Mouse (Mus musculus): ENCODE measurements around the gene Slc47a1. TPM values are rescaled to one million over a fixed set of nuclear protein-coding genes. Genes with fewer than 3 reads are reported as not detected.
A peak's percentile ranks its signal among the peaks of the same experiment; 100 is the strongest.
"Not testable (repeated sequence)": the region's sequence is repeated elsewhere in the genome, so short reads cannot be mapped to it uniquely, and the experiment has no call there.

Gene Slc47a1
- polyA plus RNA-seq, 1 experiment from 2014 or later = 26.8 TPM

DNA sequence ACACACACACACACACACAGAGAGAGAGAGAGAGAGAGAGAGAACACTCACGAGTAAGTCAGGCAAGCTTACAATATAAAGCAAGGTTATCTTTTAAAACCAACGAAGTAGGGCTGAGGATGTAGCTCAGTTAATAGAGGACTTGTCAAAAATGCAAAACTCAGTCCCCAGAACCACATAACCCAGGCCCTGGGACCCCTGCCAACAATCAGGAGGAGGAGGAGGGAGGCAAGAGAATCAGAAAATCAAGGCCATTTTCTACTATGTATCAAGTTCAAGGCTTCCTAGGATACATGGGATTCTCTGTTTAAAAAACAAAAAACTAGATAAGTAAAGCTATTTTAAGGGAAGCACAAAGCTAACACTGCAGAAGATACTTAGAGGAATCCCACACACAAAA, 61.3 kb downstream of the Slc47a1 start:
- WGBS = 34% methylated on average over 2 of the region's 2 CpGs
- Histone ChIP-seq H3K9ac (ENCODE audit: low read length) (no peak overlapping the region), H3K9me3 (replicated peaks; ENCODE audit: control insufficient read depth, low read length) (no peaks in the 10 kb centered on the region), H3K4me3 (ENCODE audit: low read length) (no peak overlapping the region), H3K36me3 (ENCODE audit: control insufficient read depth, insufficient read depth) (no peaks in the 10 kb centered on the region), H3K4me1 (ENCODE audit: control insufficient read depth, insufficient read depth, low read length) (peaks cover 22% of the 10 kb centered on the region), H3K27ac (ENCODE audit: low read length) (no peak overlapping the region), H3K27me3 (ENCODE audit: control insufficient read depth, insufficient read depth, low read length) (no peaks in the 10 kb centered on the region), H3K4me2 (ENCODE audit: low read depth, low read length) (no peak overlapping the region)
- ATAC-seq (replicated peaks; ENCODE audit: extremely low read depth, insufficient read depth, low FRiP score) = no peak

DNA sequence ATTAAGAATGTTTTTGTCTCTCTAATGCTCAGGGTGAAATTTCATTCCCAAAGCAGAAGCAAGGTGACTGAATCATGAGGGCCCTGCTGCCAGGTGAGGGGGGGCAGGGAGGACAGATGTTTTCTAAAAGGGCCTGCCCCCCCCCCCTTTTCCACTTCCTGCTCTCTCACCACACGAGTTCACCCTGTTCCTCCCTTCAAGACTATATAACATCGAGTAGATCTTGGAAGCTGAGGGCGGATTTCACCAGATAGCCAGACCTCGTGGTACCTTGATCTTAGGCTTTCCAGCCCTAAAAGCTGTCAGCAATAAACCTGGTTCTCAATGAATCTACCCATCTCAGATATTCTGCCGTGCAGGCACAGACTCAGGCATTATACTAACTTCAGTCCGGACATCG, 67.8 kb downstream of the Slc47a1 start:
- Histone ChIP-seq H3K9ac (ENCODE audit: low read length) (no peak overlapping the region), H3K4me3 (ENCODE audit: low read length) (no peak overlapping the region), H3K27ac (ENCODE audit: low read length) (no peak overlapping the region), H3K4me1 (ENCODE audit: control insufficient read depth, insufficient read depth, low read length) (no peaks in the 10 kb centered on the region), H3K9me3 (replicated peaks; ENCODE audit: control insufficient read depth, low read length) (peaks cover 2% of the 10 kb centered on the region; the same call in 1 of the 2 replicates), H3K27me3 (ENCODE audit: control insufficient read depth, insufficient read depth, low read length) (no peaks in the 10 kb centered on the region), H3K4me2 (ENCODE audit: low read depth, low read length) (no peak overlapping the region), H3K36me3 (ENCODE audit: control insufficient read depth, insufficient read depth) (no peaks in the 10 kb centered on the region)
- WGBS = 64% methylated on average over 7 of the region's 7 CpGs
- ATAC-seq (replicated peaks; ENCODE audit: extremely low read depth, insufficient read depth, low FRiP score) = no peak

DNA sequence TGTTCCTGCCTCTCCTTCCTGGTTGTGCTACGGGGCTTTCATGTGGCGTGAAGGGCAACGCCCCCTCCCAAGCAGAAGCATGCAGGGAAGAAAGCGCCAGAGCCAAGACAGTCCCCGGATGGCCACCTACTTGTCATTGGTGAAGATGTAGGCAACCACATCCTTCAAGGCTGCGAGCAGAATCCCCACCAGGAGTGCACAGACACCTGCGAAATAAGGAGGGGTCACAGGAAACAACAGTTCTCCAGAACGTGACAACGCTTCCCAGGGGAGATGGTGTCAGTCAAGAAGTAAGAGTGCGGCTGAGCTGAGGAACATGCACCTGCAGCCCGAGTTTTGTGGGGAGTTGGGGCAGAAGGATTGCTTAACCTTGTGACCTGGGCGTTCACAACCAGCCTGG, 68.3 kb downstream of the Slc47a1 start:
- Histone ChIP-seq H3K9ac (ENCODE audit: low read length) (no peak overlapping the region), H3K9me3 (replicated peaks; ENCODE audit: control insufficient read depth, low read length) (peaks cover 2% of the 10 kb centered on the region; the same call in 1 of the 2 replicates), H3K36me3 (ENCODE audit: control insufficient read depth, insufficient read depth) (no peaks in the 10 kb centered on the region), H3K4me1 (ENCODE audit: control insufficient read depth, insufficient read depth, low read length) (no peaks in the 10 kb centered on the region), H3K4me3 (ENCODE audit: low read length) (no peak overlapping the region), H3K4me2 (ENCODE audit: low read depth, low read length) (no peak overlapping the region), H3K27me3 (ENCODE audit: control insufficient read depth, insufficient read depth, low read length) (no peaks in the 10 kb centered on the region), H3K27ac (ENCODE audit: low read length) (no peak overlapping the region)
- no peak; the same call in 1 of the 2 replicates for ATAC-seq (replicated peaks; ENCODE audit: extremely low read depth, insufficient read depth, low FRiP score)
- WGBS = 65% methylated on average over 12 of the region's 12 CpGs

DNA sequence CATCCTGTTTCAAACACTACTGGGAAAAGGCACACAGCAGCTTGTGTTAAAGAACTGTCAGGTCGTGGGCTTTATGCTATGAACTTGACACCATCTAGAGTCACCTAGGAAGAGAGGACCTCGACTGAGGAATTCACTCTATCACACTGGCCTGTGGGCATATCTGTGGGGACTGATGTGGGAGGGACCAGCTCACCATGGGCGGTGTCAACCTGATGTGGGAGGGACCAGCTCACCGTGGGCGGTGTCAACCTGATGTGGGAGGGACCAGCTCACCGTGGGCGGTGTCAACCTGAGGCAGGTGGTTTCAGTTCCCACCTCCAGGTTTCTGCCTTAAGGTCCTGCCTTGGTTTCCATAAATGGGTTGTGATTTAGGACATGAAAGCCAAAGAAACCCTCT, 70.3 kb downstream of the Slc47a1 start:
- no peak for ATAC-seq (replicated peaks; ENCODE audit: extremely low read depth, insufficient read depth, low FRiP score)

DNA sequence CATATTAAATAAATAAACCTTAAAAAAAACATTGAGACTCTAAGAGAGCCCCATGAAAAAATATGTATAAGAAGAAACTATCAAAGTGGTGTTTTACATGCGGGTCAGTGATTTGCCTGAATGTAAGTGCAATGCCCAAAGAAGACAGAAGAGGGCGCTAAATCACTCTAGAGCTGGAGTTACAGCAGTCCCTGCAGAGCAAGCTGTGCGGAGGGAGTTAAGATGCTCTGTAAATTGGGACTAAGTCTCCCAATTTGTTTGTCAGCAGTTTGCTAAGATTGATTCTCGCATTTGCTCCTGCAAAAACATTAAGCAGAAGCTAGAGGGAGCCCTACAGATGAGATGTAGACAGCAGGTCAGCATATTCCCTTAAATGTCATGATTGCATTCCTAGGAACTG, 72.8 kb downstream of the Slc47a1 start:
- no peaks in the 10 kb centered on the region for H3K27me3 ChIP-seq (ENCODE audit: control insufficient read depth, insufficient read depth, low read length)
- no peak overlapping the region for H3K4me3 ChIP-seq (ENCODE audit: low read length)
- no peak overlapping the region for H3K4me2 ChIP-seq (ENCODE audit: low read depth, low read length)
- no peak for ATAC-seq (replicated peaks; ENCODE audit: extremely low read depth, insufficient read depth, low FRiP score)
- WGBS = 86% methylated on average over 4 of the region's 4 CpGs
- peaks cover 4% of the 10 kb centered on the region for H3K4me1 ChIP-seq (ENCODE audit: control insufficient read depth, insufficient read depth, low read length)
- H3K27ac ChIP-seq (ENCODE audit: low read length) = no peak overlapping the region
- H3K36me3 ChIP-seq (ENCODE audit: control insufficient read depth, insufficient read depth) = no peaks in the 10 kb centered on the region
- H3K9ac ChIP-seq (ENCODE audit: low read length) = no peak overlapping the region
- H3K9me3 ChIP-seq (replicated peaks; ENCODE audit: control insufficient read depth, low read length) = peaks cover 2% of the 10 kb centered on the region; the same call in 1 of the 2 replicates

More for the DNA sequence above, 70.3 kb downstream of the Slc47a1 start:
- Histone ChIP-seq H3K9me3 (replicated peaks; ENCODE audit: control insufficient read depth, low read length) (peaks cover 2% of the 10 kb centered on the region; the same call in 1 of the 2 replicates), H3K4me2 (ENCODE audit: low read depth, low read length) (no peak overlapping the region), H3K27me3 (ENCODE audit: control insufficient read depth, insufficient read depth, low read length) (no peaks in the 10 kb centered on the region), H3K27ac (ENCODE audit: low read length) (no peak overlapping the region), H3K36me3 (ENCODE audit: control insufficient read depth, insufficient read depth) (no peaks in the 10 kb centered on the region), H3K4me1 (ENCODE audit: control insufficient read depth, insufficient read depth, low read length) (no peaks in the 10 kb centered on the region), H3K4me3 (ENCODE audit: low read length) (no peak overlapping the region), H3K9ac (ENCODE audit: low read length) (no peak overlapping the region)
- 32% methylated on average over 7 of the region's 7 CpGs for WGBS

DNA sequence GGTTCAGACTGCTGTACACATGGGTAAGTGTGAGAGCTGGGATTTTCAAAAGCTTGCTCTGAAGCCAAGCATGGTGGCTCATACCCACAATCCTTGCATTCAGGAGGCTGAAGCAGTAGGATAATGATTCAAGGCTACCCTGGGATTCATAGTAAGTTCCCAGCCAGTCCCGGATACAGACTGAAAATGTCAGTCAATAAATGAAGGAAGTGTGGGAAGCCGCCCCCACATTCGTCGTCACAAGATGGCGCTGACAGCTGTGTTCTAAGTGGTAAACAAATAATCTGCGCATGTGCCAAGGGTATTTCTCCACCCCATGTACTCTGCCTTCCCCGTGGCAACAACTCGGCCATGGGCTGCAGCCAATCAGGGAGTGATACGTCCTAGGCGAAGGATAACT, 73.6 kb downstream of the Slc47a1 start:
- WGBS = 97% methylated on average over 6 of the region's 10 CpGs
- H3K4me2 ChIP-seq (ENCODE audit: low read depth, low read length); H3K27ac ChIP-seq (ENCODE audit: low read length); H3K27me3 ChIP-seq (ENCODE audit: control insufficient read depth, insufficient read depth, low read length); H3K9ac ChIP-seq (ENCODE audit: low read length); H3K36me3 ChIP-seq (ENCODE audit: control insufficient read depth, insufficient read depth); H3K4me3 ChIP-seq (ENCODE audit: low read length); H3K9me3 ChIP-seq (replicated peaks; ENCODE audit: control insufficient read depth, low read length); ATAC-seq (replicated peaks; ENCODE audit: extremely low read depth, insufficient read depth, low FRiP score): not testable (repeated sequence)
- H3K4me1 ChIP-seq (ENCODE audit: control insufficient read depth, insufficient read depth, low read length) = peaks cover 11% of the 10 kb centered on the region

DNA sequence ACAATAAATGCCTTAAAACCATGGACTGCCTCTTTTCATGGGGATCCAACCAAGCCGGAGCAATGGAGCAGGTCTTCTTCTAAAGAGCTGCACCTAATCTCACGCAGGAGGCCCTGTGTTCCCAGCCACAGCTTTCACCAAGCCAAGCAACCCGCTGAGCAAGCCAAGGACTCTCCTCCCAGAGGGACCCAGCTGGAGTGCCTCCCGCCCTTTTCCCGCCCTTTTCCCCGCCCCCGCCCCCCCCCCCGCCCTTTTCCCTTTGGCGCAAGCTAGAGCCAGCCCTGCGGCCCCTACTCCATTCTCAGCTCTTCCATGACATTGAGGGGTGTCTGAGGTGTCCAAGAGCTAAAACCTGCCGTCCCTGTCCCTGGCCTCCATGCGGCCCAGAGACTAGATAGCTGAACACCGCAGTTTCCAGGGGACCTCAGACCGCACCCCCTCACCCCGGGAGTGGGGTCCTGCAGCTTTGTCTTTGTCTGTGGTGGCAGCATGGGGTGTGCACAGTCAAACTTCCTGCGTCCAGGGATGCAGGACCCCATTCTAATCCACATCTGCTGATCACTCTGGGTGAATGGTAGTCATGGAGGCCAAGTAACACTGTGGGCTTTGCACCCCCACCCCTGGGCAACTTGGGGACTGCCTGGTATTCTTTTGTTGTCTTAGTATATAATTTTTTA, 77.3 kb downstream of the Slc47a1 start:
- 26% methylated on average over 11 of the region's 16 CpGs for WGBS
- peak overlapping the region; percentile 60 for H3K4me2 ChIP-seq (ENCODE audit: low read depth, low read length)
- peaks cover 15% of the 10 kb centered on the region for H3K4me1 ChIP-seq (ENCODE audit: control insufficient read depth, insufficient read depth, low read length)
- H3K27ac ChIP-seq (ENCODE audit: low read length) = peak overlapping the region; percentile 34; the same call in 1 of the 2 replicates
- no peaks in the 10 kb centered on the region for H3K36me3 ChIP-seq (ENCODE audit: control insufficient read depth, insufficient read depth)
- peak overlapping the region; percentile 12 for H3K4me3 ChIP-seq (ENCODE audit: low read length)
- peak overlapping the region; percentile 66 for H3K9ac ChIP-seq (ENCODE audit: low read length)
- peaks cover 2% of the 10 kb centered on the region; the same call in 1 of the 2 replicates for H3K9me3 ChIP-seq (replicated peaks; ENCODE audit: control insufficient read depth, low read length)
- H3K27me3 ChIP-seq (ENCODE audit: control insufficient read depth, insufficient read depth, low read length) = no peaks in the 10 kb centered on the region
- peak; percentile 50 for ATAC-seq (replicated peaks; ENCODE audit: extremely low read depth, insufficient read depth, low FRiP score)

DNA sequence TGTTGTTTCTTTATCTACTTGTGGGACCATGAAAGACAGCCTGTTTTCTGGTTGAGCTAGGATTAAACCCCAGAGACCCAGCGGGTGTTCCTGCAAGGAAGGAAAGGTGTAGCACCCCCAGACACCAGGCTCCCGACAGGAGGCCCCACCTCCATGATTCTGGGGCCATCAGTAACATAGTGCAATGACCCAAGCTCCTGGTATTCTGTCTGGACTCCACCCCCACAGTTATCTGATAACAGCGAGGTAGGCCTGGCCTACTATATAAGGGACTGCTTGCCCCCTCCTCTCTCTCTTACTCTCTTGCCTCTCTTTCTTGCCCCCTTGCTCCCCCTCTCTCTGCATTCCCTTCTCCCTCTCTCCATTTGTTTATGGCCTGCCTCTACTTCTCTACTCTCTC, 77.9 kb downstream of the Slc47a1 start:
- Histone ChIP-seq H3K27ac (ENCODE audit: low read length) (no peak overlapping the region), H3K9me3 (replicated peaks; ENCODE audit: control insufficient read depth, low read length) (0 out of 2 replicates have a peak, but pooled peaks cover 3% of the 10 kb centered on the region), H3K36me3 (ENCODE audit: control insufficient read depth, insufficient read depth) (no peaks in the 10 kb centered on the region), H3K9ac (ENCODE audit: low read length) (no peak overlapping the region), H3K4me2 (ENCODE audit: low read depth, low read length) (peak overlapping the region; percentile 60), H3K27me3 (ENCODE audit: control insufficient read depth, insufficient read depth, low read length) (no peaks in the 10 kb centered on the region), H3K4me1 (ENCODE audit: control insufficient read depth, insufficient read depth, low read length) (peaks cover 15% of the 10 kb centered on the region), H3K4me3 (ENCODE audit: low read length) (no peak overlapping the region)
- WGBS = 57% methylated on average over 3 of the region's 3 CpGs
- ATAC-seq (replicated peaks; ENCODE audit: extremely low read depth, insufficient read depth, low FRiP score) = no peak

DNA sequence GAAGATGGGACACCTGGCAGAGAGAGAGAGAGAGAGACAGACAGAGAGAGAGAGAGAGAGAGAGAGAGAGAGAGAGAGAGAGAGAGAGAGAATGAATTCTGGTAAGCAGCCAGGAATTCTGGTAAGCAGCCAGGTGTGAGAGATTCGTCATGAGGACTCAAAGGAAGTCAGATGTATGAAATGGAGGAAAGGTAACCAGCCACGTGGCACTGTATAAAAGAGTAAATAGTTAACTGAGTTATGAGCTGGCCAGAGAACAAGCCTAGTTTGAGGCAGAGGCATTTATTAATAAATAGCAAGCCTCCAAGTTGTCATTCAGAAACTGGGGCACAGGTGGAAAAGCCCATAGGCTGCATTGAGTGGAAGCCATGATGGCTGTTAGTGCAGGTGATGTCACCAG, 80.2 kb downstream of the Slc47a1 start:
- no peak overlapping the region for H3K27ac ChIP-seq (ENCODE audit: low read length)
- no peaks in the 10 kb centered on the region for H3K27me3 ChIP-seq (ENCODE audit: control insufficient read depth, insufficient read depth, low read length)
- H3K9ac ChIP-seq (ENCODE audit: low read length) = no peak overlapping the region
- no peak for ATAC-seq (replicated peaks; ENCODE audit: extremely low read depth, insufficient read depth, low FRiP score)
- H3K4me2 ChIP-seq (ENCODE audit: low read depth, low read length) = no peak overlapping the region
- H3K36me3 ChIP-seq (ENCODE audit: control insufficient read depth, insufficient read depth) = no peaks in the 10 kb centered on the region
- 0 out of 2 replicates have a peak, but pooled peaks cover 3% of the 10 kb centered on the region for H3K9me3 ChIP-seq (replicated peaks; ENCODE audit: control insufficient read depth, low read length)
- no peak overlapping the region for H3K4me3 ChIP-seq (ENCODE audit: low read length)
- 62% methylated on average over 2 of the region's 2 CpGs for WGBS
- peaks cover 15% of the 10 kb centered on the region for H3K4me1 ChIP-seq (ENCODE audit: control insufficient read depth, insufficient read depth, low read length)
